ENCODE assay signal across 11 mouse cellular contexts in the genomic region with DNA sequence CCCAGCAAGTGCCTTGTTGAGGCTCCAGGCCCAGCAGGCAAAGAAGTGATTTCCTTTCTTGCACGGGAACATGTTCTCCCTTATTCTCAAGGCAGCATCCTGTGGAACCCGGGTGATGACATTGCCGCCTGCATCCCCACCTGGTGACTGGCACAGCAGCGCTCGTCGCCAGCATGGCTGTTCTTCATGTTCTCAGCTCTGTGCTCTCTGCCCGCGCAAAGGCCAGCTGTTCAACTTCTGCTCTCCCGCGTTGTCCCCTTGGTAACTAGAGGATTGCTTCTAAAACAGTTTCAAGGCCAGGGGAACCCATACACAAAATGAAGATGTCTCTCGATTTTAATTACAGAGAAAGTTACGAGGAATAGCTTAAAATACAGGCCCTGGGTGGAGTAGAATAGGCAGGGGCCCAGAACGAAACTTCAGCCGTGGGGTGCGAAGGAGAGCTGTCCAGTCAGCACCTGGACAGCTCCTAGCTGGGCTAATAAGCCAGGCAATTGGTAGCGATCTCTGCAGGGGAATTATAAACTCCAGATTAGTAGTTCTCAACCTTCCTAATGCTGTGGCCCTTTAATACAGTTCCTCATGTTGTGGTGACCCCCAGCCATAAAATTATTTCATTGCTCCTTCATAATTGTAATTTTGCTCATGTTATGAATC. TPM values are rescaled to one million over a fixed set of nuclear protein-coding genes. Genes with fewer than 3 reads are reported as not detected.
A peak's percentile ranks its signal among the peaks of the same experiment; 100 is the strongest.
DNase-seq lines count a peak whose midpoint lies in the region; TF ChIP-seq lines count a peak whose summit lies in the region.
"Had no signal": no experiment of that assay in that cellular context is flagged by ENCODE, and none has a peak within 500 bp of the region (broad histone marks: within the 10 kb centered on the region; RNA-seq: fewer than 3 reads in every experiment).

No protein-coding gene starts in this region.

- no peaks in the 10 kb centered on the region for H3K36me3 ChIP-seq in heart, adult 2 months (ENCODE audit: control insufficient read depth, insufficient read depth, low read length)
- no peaks in the 10 kb centered on the region for H3K36me3 ChIP-seq in myocyte (ENCODE audit: control insufficient read depth, insufficient read depth)
- H3K36me3 ChIP-seq: heart, embryonic 13.5 days; midbrain, embryonic 12.5 days had no signal

- intact Hi-C loops in heart, adult 2 months (cut with DNase I): no loop called here

- no peak overlapping the region for H3K27ac ChIP-seq in heart, adult 2 months
- H3K27ac ChIP-seq: heart, embryonic 13.5 days; left cerebral cortex, adult 2 months; midbrain, embryonic 12.5 days had no signal

- DNase-seq in heart, adult 11 months: peak; percentile 73
- no peak for DNase-seq in heart, adult 2 months
- peak; percentile 24 for DNase-seq in lung, postnatal 10 days
- no peak for DNase-seq in lung, adult 18-20 months
- peak; percentile 41 for DNase-seq in embryo, embryonic 11.5 days (ENCODE audit: low read depth, low spot score)
- no peak for DNase-seq in spleen, postnatal 14 days (ENCODE audit: low spot score in 2 of 2)
- DNase-seq in urinary bladder, postnatal 36 days (ENCODE audit: low spot score in 2 of 2): no peak

- H3K27me3 ChIP-seq in heart, adult 2 months (ENCODE audit: control insufficient read depth, insufficient read depth, low read length): peaks cover 2% of the 10 kb centered on the region; the same call in 1 of the 2 replicates
- peaks cover 12% of the 10 kb centered on the region for H3K27me3 ChIP-seq in myocyte (ENCODE audit: control insufficient read depth, insufficient read depth, insufficient read length)

- 42% methylated on average over 16 of the region's 16 CpGs for WGBS in heart, adult 2 months

- no peak for TF ChIP-seq EP300 in heart, adult 2 months (IDR thresholded peaks at IDR 0.05; ENCODE audit: insufficient read depth, low read depth, low read length)

- no peak for TF ChIP-seq POLR2A in heart, adult 2 months (IDR thresholded peaks at IDR 0.05; ENCODE audit: insufficient read depth, low read depth, low read length)
- no peak for TF ChIP-seq POLR2A in myocyte (IDR thresholded peaks at IDR 0.05; ENCODE audit: insufficient read length, low read depth)

- TF ChIP-seq CTCF in heart, adult 2 months (IDR thresholded peaks at IDR 0.05): no peak

- no peaks in the 10 kb centered on the region for H3K4me1 ChIP-seq in heart, adult 2 months (ENCODE audit: control insufficient read depth, insufficient read depth, low read length)

- H3K79me2 ChIP-seq in heart, adult 2 months (replicated peaks; ENCODE audit: control insufficient read depth, insufficient read depth, low read length): no peaks in the 10 kb centered on the region
- H3K79me2 ChIP-seq in myocyte (ENCODE audit: control insufficient read depth, insufficient read depth): no peaks in the 10 kb centered on the region

- no peak overlapping the region for H3K4me2 ChIP-seq in myocyte (ENCODE audit: low read depth)
- H3K4me2 ChIP-seq: heart, embryonic 13.5 days; midbrain, embryonic 12.5 days had no signal

- no peak overlapping the region for H3K9ac ChIP-seq in heart, adult 2 months (ENCODE audit: low read depth, low read length)
- H3K9ac ChIP-seq: heart, embryonic 13.5 days; midbrain, embryonic 12.5 days had no signal

- no peak overlapping the region for H3K4me3 ChIP-seq in heart, adult 2 months
- no peak overlapping the region for H3K4me3 ChIP-seq in myocyte
- H3K4me3 ChIP-seq: heart, embryonic 13.5 days; left cerebral cortex, adult 2 months; midbrain, embryonic 12.5 days had no signal

- H3ac ChIP-seq in myocyte (ENCODE audit: control insufficient read depth, insufficient read length): no peak overlapping the region

TF ChIP-seq in myocyte, 11 proteins besides CTCF, POLR2A, EP300 and RAD21:
- TF ChIP-seq POLR2AphosphoS2 (IDR thresholded peaks at IDR 0.05; ENCODE audit: insufficient read length, low read depth): no peak
- TF ChIP-seq MYOG (IDR thresholded peaks at IDR 0.05; ENCODE audit: control insufficient read depth in 1 of 3, insufficient read depth in 1 of 3, insufficient read length in 2 of 3, low read depth in 2 of 3): no peak
- peak; percentile 77 for TF ChIP-seq REST (IDR thresholded peaks at IDR 0.05; ENCODE audit: insufficient read depth, insufficient read length)
- TF ChIP-seq E2F4 (IDR thresholded peaks at IDR 0.05; ENCODE audit: insufficient read depth): no peak
- no peak for TF ChIP-seq CEBPB (IDR thresholded peaks at IDR 0.05; ENCODE audit: insufficient read depth, poor library complexity, severe bottlenecking)

RNA-seq across cellular contexts. Expression of gene Cacng5, which starts 5.1 kb away (rescaled TPM):
- not detected for total RNA-seq in heart, adult 2 months (2021)
- polyA plus RNA-seq in heart, adult 2 months (2012; rRNA removed): 0.03 and 0.06 TPM in 2 replicates
- not detected for polyA plus RNA-seq in myocyte (2012; fragmentation: generic; extraction: Trizol)

Comparison
In these comparisons a context has a peak if more than half of its experiments do, and no peak if none do; other contexts are left out.
1. DNase-seq: peak in heart, adult 11 months (single experiment), lung, postnatal 10 days (single experiment) and embryo, embryonic 11.5 days (single experiment); none in heart, adult 2 months (0 of 2), lung, adult 18-20 months (0 of 2), spleen, postnatal 14 days (0 of 2) and urinary bladder, postnatal 36 days (0 of 2).